Mouse (Mus musculus) 3T3-L1 (cell line): Measurements from ENCODE around the gene H2afv.
A peak's percentile ranks its signal among the peaks of the same experiment; 100 is the strongest.
"Not testable (repeated sequence)": the region's sequence is repeated elsewhere in the genome, so short reads cannot be mapped to it uniquely, and the experiment has no call there.

Experiments
- DNase-seq: peaks from one replicate; pipeline ENCODE4 v3.0.0-alpha.2; 2015; ENCODE audit warnings: low read depth, low spot score

Gene H2afv

DNA sequence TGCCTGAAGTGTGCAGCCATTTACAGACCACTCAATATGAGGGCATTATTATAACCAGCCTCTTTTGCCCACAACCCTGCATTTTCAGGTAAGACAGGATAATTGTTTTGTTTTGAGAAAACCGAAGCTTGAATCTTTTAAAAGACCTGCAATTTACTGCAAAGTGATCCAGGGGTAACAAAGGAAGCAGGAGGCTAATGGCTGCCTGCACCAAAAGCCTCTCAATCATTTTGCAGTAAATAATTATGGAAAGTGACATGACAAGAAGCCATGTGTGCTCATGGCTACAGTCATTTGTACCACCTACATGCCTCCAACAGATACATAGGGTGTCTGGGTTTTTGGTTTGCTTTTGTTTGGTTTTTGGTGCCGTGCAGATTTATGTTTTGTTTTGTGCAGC, 26.8 kb upstream of the H2afv start:
- no peak for DNase-seq

DNA sequence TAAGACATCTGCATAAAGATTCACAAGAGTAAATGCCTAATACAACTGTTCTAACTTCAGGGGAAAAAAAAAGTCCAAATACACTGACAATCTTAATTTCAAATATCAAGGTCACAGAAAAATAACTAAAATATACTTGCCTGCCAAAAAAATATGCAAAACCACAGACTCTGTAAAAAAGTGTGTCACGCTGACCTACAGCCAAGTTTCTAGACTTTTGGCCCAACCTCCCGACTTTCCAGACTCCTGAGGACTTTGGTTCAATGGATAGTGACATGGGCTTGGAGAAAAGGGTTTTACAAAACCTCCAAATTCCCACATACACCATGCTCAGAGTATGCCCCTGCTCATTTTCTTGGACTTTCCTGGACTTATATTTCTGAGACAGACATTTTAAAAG, 24.3 kb upstream of the H2afv start:
- peak; percentile 63 for DNase-seq

DNA sequence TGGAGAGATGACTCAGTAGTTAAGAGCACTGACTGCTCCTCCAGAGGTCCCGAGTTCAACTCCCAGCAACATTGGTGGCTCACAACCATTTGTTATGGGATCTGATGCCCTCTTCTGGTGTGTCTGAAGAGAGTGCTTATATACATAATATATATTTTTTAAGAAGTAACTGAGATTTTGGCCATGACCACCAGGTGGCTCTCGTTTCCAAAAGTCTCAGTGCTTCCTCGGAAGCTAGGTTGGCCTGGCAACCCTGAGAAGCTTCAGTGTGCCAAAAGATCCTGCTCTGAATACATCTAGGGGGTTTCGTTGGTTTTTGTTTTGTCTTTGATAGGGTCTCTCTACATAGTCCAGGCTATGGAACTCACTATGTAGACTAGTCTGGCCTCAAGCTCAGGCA, 20.9 kb upstream of the H2afv start:
- peak; percentile 92 for DNase-seq

- no peak for DNase-seq
These were observed 19.1 kb upstream of the H2afv start for GRCm38 (mm10) chr11:6463159-6463837.

DNA sequence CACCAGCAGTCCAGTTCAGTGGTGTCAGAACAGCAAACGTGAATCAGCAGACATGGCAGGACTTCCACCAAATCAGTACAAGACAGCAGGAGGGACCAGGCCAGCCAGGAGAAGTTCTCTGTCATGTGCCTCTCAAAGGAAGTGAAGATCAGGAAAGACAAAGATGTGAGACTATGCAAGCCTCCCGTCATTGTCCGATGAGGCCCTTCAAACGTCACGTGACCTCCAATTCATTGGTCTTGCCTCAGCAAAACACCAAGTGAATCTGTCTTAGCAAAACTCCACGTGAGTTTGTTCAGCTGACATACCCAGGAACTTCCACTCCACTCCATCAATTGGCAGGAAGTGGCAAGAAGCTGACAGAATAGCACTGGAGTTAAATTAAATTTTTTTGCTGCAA, 11.8 kb upstream of the H2afv start:
- no peak for DNase-seq

DNA sequence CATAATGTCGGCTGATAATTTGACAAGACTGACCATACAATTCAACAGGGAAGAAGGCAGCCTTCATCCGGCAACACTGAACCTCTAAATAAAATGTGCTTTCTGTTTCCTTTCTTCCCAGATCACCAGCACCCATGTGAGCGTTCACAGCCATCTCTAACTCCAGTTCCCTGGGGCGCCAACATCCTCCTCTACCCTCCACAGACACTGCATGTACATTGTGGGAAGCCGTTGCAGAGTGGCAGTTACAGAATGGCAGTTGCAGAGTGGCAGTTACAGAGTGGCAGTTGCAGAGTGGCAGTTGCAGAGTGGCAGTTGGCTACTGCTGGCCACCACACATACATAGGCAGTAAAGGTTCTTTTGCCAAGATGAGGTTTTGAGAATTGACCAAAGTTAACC, 3.9 kb upstream of the H2afv start:
- not testable (repeated sequence) for DNase-seq

- DNase-seq = no peak
These were observed 3.2 kb upstream of the H2afv start for GRCm38 (mm10) chr11:6447493-6447892.

- no peak for DNase-seq
These were observed 1.7 kb upstream of the H2afv start for GRCm38 (mm10) chr11:6445951-6446350.

DNA sequence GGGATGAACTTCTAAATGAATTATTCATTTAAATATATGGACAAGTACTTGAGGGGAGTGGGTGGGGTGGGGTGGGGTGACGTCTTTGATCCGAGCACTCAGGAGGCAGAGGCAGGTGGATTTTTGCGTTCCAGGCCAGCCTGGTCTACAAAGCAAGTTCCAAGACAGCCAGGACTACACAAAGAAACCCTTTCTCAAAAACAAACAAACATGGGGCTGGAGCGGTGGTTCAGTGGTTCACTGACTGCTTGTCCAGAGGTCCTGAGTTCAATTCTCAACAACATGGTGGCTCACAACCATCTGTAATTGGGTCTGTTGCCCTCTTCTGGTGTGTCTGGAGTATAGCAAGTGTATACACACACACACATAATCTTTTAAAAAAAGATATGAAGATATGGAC, 1.2 kb upstream of the H2afv start:
- no peak for DNase-seq

DNA sequence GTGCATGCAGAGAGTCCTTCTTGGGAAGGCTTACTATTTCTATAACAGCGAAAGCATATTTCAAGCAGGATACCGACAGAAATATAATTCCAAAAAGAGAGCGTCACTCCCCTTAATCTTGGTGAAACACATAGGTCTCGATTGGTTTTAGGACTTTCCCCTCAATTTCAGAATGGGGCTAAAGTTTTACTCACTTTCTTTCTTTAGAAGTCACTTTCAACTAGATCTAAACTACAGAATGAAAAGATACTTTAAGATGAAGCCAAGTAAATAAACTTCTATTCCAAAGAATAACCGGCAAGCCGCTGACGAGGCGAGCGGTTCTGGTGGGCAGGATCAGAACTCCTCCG, 541 bp downstream of the H2afv start:
- no peak for DNase-seq

DNA sequence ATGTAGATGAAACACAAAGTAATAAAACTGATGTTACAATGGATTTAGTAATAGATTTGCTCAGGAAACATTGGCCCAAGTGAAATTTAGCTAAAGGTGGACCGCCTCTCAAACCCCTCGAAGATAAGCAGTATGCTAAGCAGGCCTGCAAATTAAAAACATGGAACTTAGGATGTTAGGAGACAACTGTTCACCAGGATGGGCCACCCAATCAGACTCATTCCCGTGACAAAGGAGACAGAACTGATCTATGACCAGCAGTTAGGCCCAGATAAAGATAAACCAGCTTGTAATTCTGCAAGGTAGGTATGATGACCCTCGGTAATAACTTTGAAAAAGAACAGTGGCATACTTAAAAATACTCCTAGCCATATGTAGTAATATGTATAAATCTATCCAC, 1.1 kb downstream of the H2afv start:
- no peak for DNase-seq

GRCm38 (mm10) chr11:6442566-6442965, 1.7 kb downstream of the H2afv start:
- no peak for DNase-seq

- DNase-seq = no peak
These were observed 4.1 kb downstream of the H2afv start for GRCm38 (mm10) chr11:6440171-6440570.

- no peak for DNase-seq
These were observed 6.6 kb downstream of the H2afv start for GRCm38 (mm10) chr11:6437667-6438066.

DNA sequence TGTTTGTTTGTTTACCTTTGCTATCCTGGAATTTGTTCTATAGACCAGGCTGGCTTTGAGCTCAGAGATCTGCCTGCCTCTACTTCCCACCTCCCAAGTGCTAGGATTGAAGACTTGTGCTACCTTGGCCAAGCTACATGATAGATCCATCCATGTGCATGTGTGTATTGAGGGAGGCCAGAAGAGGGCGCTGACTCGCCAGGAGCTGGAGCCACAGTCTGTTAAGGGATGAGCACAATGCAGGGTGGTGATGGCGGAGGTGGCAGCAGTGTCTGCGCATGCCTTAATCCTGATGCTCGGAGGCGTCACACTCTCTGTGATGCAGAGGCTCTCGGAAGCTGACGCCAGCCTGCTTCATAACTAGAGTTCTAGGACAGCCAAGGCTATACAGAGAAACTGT, 7.8 kb downstream of the H2afv start:
- DNase-seq = peak; percentile 61

DNA sequence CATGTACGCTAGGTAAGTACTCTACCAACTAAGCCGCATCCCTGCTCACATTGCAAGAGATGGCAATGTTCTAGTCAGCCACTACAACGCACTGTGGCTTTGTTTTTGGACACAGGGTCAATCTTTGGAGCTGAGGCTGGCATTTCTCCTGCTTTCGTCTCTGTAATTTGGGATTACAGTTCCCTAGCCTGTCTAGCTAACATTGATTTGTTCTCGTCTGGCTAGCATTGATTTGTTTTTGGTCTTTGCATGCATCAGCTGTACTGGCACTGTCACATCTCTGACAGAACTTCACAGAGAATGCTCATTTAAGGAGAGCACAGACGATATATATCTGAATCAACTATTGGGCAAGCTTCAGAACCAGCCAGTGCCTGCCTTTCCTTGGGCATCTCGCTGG, 14.1 kb downstream of the H2afv start:
- no peak for DNase-seq

DNA sequence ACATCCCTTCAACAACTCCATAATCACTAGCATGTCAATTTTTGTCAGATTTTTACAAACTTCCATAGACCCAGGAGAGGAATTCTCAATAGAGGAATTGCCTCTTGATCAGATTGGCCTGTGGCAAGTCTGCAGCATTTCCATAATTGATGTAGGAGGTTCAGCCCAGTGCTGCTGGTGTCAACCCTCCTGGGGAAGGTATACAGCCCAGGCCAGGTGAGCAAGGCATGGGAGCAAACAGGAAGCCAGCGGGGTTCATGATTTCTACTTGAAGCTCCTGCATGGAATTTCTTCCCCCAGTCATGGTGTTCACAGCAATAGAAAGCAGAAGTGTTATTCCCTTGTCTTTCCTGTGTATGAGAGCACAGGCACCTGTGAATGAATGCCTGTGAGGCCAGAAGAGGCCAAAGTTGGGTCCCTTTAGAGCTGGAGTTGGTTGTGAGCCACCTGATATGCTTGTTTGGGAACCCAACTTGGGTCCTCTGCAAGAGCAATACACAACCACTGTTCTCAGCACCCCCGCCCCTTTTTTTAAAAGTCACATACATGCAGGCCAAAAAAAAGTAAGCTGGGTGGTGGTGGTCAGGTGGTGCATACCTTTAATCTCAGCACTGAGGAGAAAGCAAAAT, 23.4 kb downstream of the H2afv start:
- DNase-seq = no peak

DNA sequence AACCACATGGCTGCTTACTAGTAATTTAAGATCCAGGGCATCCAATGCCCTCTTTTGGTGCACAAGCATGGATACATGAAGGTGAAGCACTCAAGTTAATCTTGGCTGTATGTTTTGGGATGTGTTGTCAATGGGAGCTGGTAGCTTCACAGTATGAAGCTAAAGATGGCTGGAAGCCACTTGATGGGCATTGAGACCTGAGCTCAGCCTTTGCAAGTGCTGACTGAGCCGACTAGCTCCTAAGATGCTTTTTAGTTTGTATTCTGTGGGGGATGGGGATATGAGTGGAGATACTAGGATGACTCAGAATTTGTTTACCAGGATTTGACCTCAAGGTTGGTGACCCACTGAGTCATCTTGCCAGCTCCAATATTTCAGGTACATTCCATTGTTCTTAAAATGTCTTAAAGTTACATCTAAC, 23.9 kb downstream of the H2afv start:
- peak; percentile 29 for DNase-seq

DNA sequence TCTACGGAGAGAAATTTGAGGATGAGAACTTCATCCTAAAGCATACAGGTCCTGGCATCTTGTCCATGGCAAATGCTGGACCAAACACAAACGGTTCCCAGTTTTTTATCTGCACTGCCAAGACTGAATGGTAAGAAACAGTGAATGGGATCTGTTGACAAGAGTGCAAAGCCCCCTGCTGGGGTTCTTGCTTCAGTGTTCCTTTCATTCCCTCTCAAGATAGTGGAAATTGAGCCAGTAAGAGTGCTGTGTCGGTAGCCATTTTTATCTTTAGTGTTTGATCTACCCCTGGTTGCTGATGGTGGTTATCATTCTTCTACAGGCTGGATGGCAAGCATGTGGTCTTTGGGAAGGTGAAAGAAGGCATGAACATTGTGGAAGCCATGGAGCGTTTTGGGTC, 25.1 kb downstream of the H2afv start:
- peak; percentile 31 for DNase-seq

DNA sequence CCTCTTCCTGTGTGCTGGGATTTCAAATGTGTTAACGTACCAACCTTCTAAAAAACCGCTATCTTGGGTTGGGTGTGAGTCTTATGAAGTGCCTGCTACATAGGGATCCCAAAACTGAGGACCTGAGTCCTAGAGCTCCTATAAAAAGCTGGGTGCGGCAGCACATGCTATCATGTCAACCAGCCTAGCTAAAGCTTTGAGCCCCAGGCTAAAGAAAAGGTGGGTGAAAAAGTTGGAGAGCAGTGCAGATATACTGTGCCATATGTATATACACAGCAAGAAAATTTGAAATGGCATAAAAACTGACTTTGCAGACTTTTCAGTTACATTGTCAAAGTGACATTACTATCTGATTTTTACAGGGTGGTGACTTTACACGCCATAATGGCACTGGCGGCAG, 25.5 kb downstream of the H2afv start:
- DNase-seq = no peak

DNA sequence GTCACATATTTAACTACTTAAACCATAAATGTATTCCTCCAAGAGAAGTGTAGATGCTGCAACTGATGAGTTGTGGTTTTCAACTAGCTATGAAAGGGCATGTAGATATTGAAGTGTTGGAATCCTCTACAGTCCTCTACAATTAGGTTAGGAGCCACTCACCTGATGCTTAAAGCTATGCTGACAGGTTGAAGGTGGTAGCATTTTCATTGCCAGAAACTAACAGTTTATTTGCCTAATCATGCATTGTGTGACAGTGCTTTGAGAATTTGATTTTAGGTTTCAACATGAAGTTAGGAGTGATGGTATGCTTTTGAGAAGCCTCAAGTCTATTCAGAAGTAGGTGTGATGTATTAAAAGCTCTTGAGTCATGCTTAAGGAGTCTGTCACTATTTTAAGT, 26.8 kb downstream of the H2afv start:
- DNase-seq = peak; percentile 22

- no peak for DNase-seq
These were observed 27.2 kb downstream of the H2afv start for GRCm38 (mm10) chr11:6417069-6417468.

DNA sequence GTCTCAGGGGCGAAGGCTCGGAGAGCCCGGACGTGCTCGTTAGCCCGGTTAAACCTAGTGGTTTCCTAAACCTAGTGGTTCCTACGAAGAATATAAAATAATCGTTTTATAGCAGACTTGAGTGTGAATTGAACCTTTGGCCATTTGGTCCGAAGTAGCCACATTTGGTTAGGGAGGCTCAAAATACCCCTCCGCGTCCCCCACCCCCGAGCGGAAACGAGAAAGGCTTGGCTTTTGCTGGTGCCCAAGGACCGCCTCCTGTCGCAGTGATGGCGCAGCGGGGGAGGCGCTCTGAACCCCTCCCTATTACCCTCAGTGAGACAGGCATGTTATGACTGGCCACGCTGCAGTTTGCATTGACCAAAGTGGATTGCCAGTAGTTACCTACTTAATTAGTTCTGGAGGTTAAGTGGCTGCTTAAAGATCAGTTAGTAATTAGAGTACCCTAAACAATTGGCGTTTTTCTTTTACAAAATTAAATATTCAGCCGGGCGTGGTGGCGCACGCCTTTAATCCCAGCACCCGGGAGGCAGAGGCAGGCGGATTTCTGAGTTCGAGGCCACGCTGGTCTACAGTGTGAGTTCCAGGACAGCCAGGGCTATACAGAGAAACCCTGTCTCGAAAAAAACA, 27.7 kb downstream of the H2afv start:
- DNase-seq = peak; percentile 80
